Mouse (Mus musculus) heart, adult 9 months (tissue): ENCODE measurements around the gene Fam57b.
A peak's percentile ranks its signal among the peaks of the same experiment; 100 is the strongest.
"Not testable (repeated sequence)": the region's sequence is repeated elsewhere in the genome, so short reads cannot be mapped to it uniquely, and the experiment has no call there.

ENCODE experiments used
- DNase-seq, 2 experiments: peaks; one replicate each; pipeline ENCODE4 v3.0.0; 2022; ENCODE audit warnings: low spot score in 2 of 2

Fam57b gene

DNA sequence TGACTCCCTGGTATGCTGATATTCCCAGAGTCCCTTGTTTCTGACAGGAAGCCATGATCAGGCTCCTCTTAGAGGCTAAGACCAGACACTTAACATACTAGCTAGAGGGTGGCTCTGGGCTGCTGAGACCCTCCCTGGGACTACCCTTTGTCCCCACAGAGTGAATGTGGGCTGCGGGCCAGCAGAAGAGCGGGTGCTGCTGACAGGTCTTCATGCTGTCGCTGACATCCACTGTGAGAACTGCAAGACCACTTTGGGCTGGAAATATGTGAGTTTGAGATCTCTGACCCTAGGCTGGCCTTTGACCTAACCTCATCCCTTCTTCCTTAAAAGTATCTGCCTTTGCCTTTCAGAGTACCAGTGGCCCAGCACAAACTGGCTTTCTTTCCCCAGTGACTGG, 19.3 kb upstream of the Fam57b start:
- no peak for DNase-seq

DNA sequence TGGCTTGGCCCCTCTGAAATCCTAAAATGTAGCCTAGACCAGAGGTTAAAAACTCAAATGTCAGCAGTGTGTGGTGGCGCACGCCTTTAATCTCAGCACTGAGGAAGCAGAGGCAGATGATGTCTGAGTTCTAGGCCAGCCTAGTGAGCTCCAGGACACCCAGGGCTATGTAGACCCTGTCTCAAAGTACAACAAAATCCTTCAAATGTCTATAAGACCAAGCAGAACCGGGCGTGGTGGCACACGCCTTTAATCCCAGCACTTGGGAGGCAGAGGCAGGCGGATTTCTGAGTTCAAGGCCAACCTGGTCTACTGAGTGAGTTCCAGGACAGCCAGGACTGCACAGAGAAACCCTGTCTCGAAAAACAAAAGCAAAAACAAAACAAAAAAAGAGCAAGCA, 18.4 kb upstream of the Fam57b start:
- not testable (repeated sequence) for DNase-seq

DNA sequence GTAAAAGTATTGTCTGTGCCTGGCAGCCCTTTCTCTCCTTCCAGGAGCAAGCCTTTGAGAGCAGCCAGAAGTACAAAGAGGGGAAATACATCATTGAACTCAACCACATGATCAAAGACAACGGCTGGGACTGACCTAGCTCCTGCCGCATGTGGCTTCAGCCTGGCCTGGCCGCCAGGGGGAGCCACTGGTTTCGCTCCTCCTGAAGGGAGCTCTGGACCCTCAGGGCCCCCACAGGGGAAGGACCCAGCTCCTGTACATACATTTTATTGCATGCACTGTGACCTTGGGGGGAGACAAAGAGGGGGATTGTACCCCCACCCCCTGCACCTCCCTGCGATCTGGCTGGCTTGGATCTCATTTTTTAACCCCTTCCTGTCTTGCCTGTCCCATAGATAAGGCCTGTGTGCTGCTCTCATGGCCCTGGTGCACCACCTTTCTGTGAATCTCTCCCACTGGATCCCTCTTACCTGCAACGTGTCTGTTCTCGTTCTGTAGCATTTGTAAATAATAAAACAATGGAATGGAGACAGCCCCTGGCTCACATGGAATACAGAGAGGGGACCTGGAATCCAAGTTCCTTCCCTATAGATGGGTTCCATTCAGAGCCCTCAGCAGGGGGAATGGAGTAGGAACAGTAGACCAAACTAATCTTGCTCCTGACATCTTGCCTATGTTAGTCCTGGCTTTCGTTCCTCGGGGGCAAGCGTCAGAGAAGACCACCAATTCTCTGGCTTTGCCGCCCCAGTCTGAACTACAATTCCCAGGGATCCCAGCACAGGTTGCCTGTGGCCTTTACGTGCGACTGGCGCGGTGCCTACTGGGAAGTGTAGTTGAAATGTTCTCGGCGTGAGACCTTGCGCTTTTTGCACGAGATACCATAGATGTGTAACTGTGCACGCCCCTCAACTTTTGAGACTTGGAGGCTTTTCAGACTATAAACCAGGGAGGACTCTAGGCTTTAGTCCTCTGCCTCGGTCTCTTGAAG, 17.2 kb upstream of the Fam57b start:
- DNase-seq = peak; percentile 79

DNA sequence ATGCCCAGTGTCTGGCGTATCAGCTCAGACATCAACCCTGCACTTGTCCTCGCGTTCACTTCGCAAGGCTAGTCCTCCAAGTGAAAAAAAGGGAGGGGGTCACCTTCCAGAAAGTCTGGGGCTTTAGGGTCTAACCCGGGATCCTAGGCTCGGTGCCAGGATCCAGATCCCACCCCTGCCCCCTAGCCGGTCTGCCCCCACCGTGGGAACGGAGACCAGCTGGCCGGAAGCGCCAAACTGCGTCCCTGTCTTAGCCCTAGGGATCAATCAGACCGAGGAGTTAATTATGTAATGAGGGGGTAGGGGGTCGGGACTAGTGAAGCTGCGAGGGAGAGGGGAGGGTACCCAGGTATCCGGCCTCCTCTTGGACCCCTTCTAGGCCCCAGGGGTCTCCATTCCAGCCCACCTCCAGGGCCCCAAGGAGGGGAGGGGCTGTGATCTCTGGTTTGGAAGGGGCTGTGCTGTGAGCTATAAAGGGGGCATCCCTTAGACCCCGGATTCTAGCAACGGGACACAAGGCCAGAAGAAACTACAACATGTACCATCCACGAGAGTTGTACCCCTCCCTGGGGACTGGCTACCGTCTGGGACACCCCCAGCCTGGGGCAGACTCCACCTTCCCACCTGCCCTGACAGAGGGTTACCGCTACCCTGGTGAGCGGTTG, 16.4 kb upstream of the Fam57b start, which contains the start of gene Tbx6:
Gene Tbx6 (plus strand): TSS at position 513 of the 665 bp plus-strand sequence.
- peak in 1 of 2 experiments; percentile 49 for DNase-seq

DNA sequence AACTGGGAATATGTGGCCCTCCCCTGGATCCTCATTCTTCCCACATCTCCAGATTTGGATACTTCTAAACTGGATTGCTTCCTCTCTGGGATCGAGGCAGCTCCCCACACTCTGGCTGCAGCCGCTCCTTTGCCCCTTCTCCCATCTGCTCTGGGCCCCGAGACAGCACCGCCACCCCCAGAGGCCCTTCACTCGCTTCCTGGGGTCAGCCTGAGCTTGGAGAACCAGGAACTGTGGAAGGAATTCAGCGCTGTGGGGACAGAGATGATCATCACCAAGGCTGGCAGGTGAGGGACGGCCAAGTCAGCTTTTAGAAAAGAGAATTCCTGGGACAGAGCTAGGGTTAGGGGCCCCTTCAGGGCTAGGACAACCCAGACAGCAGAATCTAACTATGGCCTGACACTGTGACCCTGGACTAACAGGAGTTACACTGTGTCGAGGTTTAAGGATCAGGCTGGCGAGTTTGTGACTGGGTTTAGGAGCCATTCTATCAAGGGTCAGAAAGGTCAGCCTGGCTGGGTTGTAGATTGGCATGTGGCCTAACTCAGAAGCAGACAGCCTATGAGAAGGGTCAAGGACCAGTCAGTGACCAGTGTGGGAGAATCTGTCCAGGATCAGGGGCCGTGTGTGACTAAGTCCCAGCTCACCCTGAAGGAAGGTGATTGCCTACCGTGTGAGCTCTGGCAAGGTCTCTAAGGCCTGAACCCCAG, 15.7 kb upstream of the Fam57b start:
- DNase-seq = no peak

DNA sequence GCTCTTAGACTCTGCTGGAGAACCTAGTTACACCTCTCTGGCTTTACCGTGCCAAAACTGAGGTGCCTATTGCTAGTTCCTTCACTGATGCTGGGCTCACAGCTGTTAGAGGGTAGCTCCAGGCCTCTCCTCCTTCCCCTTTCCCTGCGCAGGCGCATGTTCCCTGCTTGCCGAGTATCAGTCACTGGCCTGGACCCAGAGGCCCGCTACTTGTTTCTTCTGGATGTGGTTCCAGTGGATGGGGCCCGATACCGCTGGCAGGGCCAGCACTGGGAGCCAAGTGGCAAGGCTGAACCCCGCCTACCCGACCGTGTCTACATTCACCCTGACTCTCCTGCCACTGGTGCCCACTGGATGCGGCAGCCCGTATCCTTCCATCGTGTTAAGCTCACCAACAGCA, 14.8 kb upstream of the Fam57b start:
- DNase-seq = no peak

DNA sequence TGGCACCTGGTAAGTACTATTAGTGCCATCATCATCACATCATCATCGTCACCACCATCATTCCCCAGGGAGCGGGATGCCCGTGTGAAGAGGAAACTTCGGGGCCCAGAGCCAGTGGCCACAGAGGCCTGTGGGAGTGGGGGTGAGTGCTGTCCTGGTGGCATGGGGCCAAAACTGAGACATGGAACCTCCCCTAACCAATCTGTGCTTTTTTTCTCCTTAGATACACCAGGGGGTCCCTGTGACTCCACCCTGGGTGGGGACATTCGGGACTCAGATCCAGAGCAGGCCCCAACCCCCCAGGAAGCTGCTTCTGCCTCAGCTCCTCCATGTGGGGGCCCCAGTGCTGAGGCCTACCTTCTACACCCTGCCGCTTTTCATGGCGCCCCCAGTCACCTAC, 13.0 kb upstream of the Fam57b start:
- DNase-seq = no peak

DNA sequence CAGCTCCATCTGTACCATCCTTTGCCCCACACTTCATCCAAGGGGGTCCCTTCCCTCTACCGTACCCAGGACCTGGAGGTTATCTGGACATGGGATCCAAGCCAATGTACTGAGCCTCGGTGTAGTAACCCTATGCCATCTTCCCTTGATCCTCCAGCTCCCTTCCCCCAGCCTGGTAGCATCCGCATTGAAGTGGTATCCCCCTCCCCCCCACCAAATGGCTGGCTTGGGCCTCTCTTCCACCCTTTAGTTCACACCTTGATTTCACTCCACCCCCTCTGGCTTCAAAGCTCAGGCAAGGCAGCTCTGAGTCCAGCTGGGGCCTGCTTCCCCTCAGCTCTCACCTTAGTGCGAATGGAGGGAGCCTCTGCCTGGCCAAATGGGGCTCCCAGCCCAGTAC, 12.4 kb upstream of the Fam57b start:
- no peak for DNase-seq

DNA sequence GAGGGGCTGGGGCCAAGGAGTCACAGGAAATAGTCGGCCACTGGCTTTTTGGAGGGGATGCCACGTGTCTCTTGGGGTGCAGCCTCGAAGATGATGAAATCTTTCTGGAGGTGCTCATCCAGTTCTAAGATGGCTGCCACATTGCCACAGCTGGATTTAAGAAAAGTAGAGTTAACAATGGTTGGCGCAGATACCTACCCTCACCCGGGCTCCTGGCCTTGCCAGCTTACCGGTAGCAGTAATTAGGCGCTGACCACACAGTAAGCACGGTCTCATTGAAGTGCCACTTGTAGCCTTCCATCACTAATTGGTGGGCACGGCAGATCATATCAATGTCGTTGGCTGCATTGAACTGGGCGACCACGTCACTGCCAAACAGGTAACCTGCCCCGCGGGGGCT, 11.3 kb upstream of the Fam57b start:
- no peak for DNase-seq

DNA sequence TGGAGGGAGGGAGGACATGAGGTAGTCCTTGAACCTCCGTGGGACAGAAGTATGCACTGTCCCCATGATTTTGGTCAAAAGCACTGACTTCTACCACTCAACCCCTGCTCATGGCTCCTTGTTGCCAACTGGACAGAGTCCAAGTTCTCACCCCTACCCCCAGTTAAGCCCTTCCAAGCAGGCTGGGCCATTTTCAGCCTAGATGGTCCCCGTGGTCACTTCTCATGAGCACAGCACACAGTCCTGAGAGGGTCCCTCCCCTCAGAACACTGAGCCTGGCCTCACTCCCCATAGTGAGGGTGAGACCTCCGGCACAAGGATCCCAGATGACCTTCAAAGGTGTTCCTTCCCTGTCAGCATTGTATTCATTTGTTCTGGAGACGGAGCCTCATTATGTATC, 8.3 kb upstream of the Fam57b start:
- no peak for DNase-seq

DNA sequence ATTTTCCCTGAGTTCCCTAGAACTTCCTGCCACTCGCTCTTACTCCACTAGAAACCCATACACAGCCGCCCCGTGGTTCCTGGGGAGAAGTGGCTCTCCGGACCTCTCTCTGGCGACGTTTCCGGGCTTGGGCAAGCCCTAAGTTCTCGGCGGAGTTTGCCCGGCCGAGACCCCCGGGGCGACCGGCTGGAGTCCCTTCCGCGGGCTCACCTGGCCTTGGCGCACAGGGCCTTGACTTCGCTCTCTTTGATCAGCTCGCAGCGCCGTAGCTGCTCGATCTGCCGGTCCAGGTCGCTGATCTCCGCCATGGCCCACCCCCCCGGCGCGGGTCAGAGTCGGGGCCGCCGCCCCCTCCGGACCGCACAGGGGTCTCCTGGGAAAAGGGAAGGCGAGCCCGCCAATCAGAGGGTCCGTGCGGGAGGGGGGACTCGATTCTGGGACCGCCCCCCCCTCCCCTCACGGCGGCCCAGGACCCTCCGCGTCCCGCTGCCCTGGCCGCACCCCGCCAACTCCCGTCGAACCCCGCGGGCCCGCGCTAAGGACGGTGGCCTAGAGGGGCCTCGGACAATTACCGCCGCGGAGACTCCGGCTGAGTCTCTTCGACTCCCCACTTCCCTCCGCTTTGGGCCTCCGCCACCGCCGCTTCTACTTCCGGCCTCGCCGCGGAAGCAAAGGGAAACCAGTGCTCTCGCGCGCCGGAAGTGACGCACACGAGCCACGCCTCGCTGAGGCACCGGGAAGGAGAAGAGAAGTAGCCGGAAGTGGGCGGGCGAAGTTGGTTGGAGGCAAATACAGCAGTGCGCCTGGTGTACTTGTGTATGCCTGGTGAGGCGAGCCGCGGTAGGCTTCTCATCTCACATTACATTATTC, 5.4 kb upstream of the Fam57b start, which contains the start of gene Ppp4c:
Gene Ppp4c (minus strand): TSS at position 646 of the 870 bp plus-strand sequence.
- DNase-seq = peak; percentile 95 to 96

DNA sequence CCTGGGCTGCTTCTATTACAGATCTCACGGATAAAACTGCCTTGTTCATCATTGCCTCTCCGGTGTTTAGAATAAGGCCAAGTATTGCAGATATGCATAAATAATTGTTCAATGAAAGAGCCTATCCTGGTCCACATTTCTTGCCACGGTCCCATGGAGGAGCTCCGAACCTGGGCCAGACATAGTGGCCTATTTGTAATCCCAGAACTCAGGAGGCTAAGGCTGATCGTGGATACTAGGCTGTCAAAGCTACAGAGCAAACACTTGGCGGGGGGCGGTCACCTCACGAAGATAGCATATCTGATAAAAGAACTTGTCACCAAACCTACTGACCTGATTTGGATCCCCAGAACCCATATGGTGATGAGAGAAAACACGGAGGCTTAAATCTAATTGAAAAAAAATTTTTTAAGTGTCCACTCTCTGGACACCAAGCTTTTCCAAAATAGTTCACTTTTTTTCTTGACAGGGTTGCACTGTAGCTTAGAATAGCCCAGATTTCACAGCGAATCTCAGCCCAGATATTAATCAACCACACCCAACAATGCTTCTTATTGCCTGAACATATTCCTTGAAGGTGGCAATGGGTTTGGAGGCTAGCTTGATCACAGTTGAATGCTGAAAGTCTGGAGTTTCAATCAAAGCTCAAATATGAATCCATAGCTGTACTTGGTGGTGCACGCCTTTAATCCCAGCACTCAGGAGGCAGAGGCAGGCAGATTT, 4.6 kb upstream of the Fam57b start:
- DNase-seq = no peak

DNA sequence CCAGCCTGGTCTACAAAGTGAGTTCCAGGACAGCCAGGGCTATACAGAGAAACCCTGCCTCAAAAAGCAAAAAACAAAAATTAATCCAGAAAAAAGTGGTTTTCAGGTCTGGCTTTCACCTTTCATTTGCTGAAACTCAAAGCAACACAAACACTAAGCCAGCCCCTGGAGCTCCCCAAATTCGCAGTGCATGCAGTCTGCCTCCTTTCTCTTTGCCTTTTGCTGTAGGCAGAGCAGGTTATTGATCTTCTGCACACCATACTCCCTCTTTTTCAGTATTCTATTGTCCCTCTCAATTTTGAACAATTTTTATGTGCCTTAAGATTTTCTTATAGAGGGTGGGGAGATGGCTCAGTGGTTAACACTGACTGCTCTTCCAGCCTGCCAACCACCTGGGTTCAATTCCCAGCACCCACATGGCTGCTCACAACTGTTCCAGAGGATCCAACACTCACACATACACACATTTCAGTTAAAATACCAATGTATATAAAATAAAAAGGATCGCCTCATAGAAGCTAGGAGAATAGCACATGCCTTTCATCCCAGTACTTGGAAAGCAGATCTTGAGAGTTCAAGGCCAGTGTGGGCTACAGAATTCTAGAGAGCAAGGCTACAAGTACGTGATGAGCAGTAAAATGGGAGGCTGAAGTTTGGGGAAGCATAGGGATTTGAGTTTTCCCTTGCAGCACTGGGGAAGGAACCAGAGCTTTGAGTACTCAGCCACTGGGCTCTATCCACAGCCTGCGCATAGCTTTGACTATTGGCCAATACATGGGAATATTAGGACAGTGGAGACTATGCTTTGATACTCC, 3.8 kb upstream of the Fam57b start:
- no peak for DNase-seq

DNA sequence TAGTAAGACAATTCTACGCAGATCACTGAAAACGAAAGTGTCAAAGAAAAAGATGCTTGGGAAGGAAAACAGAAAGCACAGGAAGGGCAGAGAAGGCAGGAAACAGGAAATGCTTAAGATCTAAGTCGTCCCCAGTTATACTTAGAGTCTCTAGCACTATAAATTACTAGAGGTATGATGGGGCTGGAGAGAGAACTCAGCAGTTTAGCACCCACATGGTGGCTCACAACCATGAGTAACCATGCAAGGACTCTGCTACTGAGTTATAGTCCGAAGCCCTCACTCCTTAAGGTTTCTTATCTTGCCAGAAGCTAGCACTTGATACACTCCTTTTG, 3.2 kb upstream of the Fam57b start:
- DNase-seq = no peak

DNA sequence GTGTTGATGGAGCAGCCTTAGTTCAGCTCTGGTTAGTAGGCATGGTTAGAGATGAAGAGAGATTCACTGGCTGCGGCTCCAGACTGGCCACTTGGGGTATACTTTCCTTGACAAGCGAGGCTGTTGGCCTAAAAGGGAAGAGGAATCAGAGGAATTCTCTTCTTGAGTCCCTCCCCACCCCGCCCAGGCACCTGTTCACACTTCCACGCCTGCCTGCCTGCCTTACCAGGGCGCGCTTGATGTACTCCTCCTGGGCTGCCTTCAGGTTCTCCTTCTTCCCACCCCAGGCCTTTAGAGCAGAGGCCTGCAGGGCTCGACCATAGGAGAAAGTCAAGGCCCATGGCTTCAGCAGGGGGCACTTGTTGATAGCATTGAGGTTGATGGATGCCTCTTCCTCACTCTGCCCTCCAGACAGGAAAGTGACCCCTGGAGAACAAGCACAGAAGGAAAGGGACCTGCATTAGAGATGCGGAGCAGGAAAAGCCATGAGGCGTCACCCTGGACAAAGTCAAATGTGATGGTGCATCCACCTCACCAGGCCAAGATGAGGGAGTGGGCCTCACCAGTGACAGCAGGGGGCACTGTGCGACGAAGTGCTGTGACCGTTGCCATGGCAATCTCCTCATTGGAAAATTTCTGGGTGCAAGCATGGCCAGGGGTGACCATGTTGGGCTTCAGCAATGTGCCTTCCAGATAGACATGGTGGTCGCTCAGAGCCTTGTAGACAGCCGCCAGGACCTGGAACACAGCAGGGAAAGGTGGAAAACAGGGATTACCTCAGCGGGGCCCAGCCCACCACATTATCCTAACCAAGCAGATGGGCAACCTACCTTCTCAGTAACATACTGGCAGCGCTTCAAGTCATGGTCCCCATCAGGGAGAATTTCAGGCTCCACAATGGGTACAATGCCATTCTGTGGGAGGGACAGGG, 1.8 kb upstream of the Fam57b start:
- DNase-seq = no peak

DNA sequence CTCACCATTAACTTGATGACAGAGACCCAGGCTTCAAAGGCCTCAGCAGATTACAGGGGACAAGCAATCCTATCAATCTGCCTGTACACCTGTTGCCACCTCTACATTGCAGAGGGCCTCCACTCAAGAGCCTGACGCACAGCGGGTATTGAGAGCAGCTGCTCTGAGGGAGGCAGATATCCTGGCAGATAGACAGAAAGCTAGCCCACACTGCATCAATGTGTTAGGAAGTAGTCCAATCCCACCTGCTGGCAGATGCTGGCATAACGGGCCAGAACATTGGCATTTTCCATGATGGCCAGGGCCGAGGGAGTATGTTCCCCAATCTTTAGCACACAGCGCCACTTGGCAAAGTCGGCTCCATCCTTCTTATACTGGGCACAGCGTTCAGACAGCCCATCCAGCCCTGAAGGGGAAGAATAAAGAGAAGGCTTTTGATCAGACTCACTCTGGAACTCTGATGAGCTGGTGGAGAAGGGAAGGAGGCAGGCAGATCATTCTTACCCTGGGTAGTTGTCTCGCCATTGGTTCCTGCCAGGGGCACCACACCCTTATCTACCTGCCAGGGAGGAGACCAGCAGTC, 1.0 kb upstream of the Fam57b start:
- no peak for DNase-seq

DNA sequence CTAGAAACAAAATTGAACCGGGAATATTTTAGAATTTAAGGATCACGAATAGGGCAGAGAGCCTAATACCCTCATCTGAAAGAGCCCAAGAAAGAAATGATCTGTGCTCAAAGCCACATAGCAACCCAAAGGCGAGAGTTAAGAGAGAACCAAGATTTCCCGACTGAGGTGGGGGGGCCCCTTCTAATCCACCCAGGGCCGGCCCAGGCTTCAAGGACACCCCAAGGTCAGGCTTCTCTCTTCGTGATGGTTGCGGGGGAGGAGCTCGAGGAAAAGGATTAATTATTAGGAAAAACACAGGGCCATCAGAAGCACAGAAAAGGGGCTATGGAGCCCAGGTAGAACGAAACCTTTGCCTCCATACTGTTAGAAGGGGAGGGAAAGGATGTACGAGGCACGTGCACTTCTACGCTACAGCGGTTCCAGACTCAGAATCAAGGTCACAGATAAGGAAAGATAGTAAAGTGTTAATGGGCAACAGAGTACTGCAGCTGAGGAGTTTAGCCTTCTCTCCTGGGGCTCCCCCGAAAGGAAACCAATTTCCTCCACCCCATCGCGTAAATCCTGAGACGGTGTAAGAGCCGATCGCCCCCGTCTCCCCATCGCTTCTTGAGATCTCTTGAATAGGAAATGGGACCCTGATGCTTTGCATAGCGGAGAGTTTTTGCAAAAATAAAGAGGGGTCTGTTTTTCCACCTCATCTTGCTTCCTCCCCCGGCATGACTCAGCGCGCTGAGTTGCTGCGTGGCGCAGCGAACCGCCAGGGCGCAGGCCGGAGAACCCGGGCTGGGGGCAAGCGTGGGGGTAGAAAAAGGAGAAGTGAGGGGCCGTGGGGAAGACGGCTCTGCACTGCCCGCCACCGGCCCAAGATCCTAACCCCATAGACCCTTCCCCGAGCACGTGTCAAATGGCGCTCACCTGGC, 920 bp downstream of the Fam57b start:
- DNase-seq = no peak
